19 mouse cellular contexts compared by ENCODE assay signal in the genomic region with DNA sequence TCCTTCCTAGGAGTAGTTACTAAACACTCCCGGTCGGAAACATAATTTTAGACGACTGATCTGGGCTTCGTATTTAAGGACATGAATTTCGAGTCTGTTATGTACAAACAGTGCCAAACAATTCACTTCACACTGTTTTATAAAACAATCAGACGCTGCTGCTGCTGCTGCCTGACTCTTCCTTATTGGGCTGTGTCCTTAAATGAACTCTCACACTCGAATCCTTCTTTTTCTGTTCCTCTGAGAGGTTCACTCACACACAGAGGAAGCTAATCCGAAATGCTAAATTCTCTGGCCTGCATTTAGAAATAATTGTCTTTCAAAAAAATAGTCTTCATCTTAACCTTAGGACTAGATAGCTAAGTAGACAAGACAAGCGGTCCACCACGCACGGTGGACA.
DNase-seq lines count a peak whose midpoint lies in the region; ATAC-seq lines count a peak whose summit lies in the region.
"Had no signal": no experiment of that assay in that cellular context is flagged by ENCODE, and none has a peak within 500 bp of the region (broad histone marks: within the 10 kb centered on the region; RNA-seq: fewer than 3 reads in every experiment).

No protein-coding gene starts in this region.

- no peak overlapping the region for H3K9ac ChIP-seq in intestine, embryonic 14.5 days (ENCODE audit: low read length)
- no peak overlapping the region for H3K9ac ChIP-seq in intestine, embryonic 15.5 days
- H3K9ac ChIP-seq: embryonic facial prominence, embryonic 12.5 days; forebrain, embryonic 12.5 days had no signal

- WGBS in intestine, embryonic 14.5 days: 82% methylated on average over 11 of the region's 11 CpGs
- WGBS in intestine, embryonic 15.5 days: 78% methylated on average over 11 of the region's 11 CpGs

- H3K27ac ChIP-seq in intestine, embryonic 14.5 days (ENCODE audit: low read depth): no peak overlapping the region
- no peak overlapping the region for H3K27ac ChIP-seq in intestine, embryonic 15.5 days
- H3K27ac ChIP-seq: embryonic facial prominence, embryonic 10.5 days; embryonic facial prominence, embryonic 12.5 days; forebrain, embryonic 12.5 days had no signal

- no peak overlapping the region for H3K4me3 ChIP-seq in intestine, embryonic 14.5 days (ENCODE audit: low read depth, low read length)
- no peak overlapping the region for H3K4me3 ChIP-seq in intestine, embryonic 15.5 days (replicated peaks)
- H3K4me3 ChIP-seq: embryonic facial prominence, embryonic 10.5 days; embryonic facial prominence, embryonic 12.5 days; forebrain, embryonic 12.5 days had no signal

- no peaks in the 10 kb centered on the region for H3K4me1 ChIP-seq in intestine, embryonic 14.5 days (replicated peaks; ENCODE audit: control insufficient read depth, insufficient read depth, low read length)
- no peaks in the 10 kb centered on the region for H3K4me1 ChIP-seq in intestine, embryonic 15.5 days (replicated peaks)
- H3K4me1 ChIP-seq: embryonic facial prominence, embryonic 10.5 days; embryonic facial prominence, embryonic 12.5 days; forebrain, embryonic 12.5 days had no signal

- H3K27me3 ChIP-seq in intestine, embryonic 14.5 days (replicated peaks; ENCODE audit: control insufficient read depth, insufficient read depth, low read length): no peaks in the 10 kb centered on the region
- no peaks in the 10 kb centered on the region for H3K27me3 ChIP-seq in intestine, embryonic 15.5 days (replicated peaks)
- H3K27me3 ChIP-seq: embryonic facial prominence, embryonic 12.5 days; forebrain, embryonic 12.5 days had no signal

- H3K36me3 ChIP-seq in intestine, embryonic 14.5 days (ENCODE audit: control insufficient read depth, insufficient read depth, low read length): no peaks in the 10 kb centered on the region
- no peaks in the 10 kb centered on the region for H3K36me3 ChIP-seq in intestine, embryonic 15.5 days
- H3K36me3 ChIP-seq: embryonic facial prominence, embryonic 10.5 days; embryonic facial prominence, embryonic 12.5 days; forebrain, embryonic 12.5 days had no signal

- no peak overlapping the region for H3K4me2 ChIP-seq in intestine, embryonic 14.5 days (ENCODE audit: low read length)
- H3K4me2 ChIP-seq in intestine, embryonic 15.5 days (replicated peaks): no peak overlapping the region
- H3K4me2 ChIP-seq: embryonic facial prominence, embryonic 12.5 days; forebrain, embryonic 12.5 days had no signal

- peak; percentile 73 for ATAC-seq in frontal cortex, adult (ENCODE audit: low TSS enrichment)
- no peak for ATAC-seq in intestine, embryonic 14.5 days (replicated peaks; ENCODE audit: low FRiP score, low TSS enrichment, low read depth)
- ATAC-seq in intestine, embryonic 15.5 days: no peak
- ATAC-seq: forebrain, embryonic 14.5 days; forebrain, embryonic 16.5 days had no signal

- DNase-seq in frontal cortex, postnatal 25 days (ENCODE audit: low spot score in 2 of 2): no peak
- peak; percentile 13 for DNase-seq in intestine, embryonic 14.5 days (ENCODE audit: low spot score)
- peak; percentile 47 for DNase-seq in brain, adult 2 months (ENCODE audit: low read depth, low spot score)
- no peak for DNase-seq in gastrocnemius, adult 18-20 months (ENCODE audit: low spot score)
- DNase-seq: adrenal gland, adult 2 months; adrenal gland, postnatal 10 days; adrenal gland, postnatal 25 days; cerebellum, adult 11-12 months; cerebellum, adult 2 months; cerebellum, adult 9-10 months; cerebellum, postnatal 10 days; cerebellum, postnatal 25 days had no signal

- no peaks in the 10 kb centered on the region for H3K9me3 ChIP-seq in intestine, embryonic 14.5 days (ENCODE audit: control insufficient read depth, low read length)
- no peaks in the 10 kb centered on the region for H3K9me3 ChIP-seq in intestine, embryonic 15.5 days
- H3K9me3 ChIP-seq: embryonic facial prominence, embryonic 10.5 days; embryonic facial prominence, embryonic 12.5 days; forebrain, embryonic 12.5 days had no signal

Comparison
In these comparisons a context has a peak if more than half of its experiments do, and no peak if none do; other contexts are left out.
1. DNase-seq: peak in intestine, embryonic 14.5 days (single experiment) and brain, adult 2 months (single experiment); none in frontal cortex, postnatal 25 days (0 of 2) and gastrocnemius, adult 18-20 months (single experiment).